Mouse (Mus musculus) CH12.LX (cell line): ENCODE measurements around the gene Rnase4.
A peak's percentile ranks its signal among the peaks of the same experiment; 100 is the strongest.
"Not testable (repeated sequence)": the region's sequence is repeated elsewhere in the genome, so short reads cannot be mapped to it uniquely, and the experiment has no call there.

Source experiments
- CHD1 ChIP-seq: IDR thresholded peaks from 2 replicates; pipeline ENCODE4 v1.6.1; 2012; ENCODE audit warnings: low read depth, low read length, improper control_type of control experiment, inconsistent platforms
- CTCF ChIP-seq, 2 experiments: IDR thresholded peaks in 1 of 2; conservative IDR thresholded peaks in 1 of 2; 2 replicates each; pipeline ENCODE4 v1.5.1; 2011 to 2012; ENCODE audit warnings: low read depth in 2 of 2, low read length in 2 of 2, improper control_type of control experiment in 1 of 2, inconsistent platforms in 1 of 2, mild to moderate bottlenecking in 1 of 2, moderate library complexity in 1 of 2
- MAFK ChIP-seq: IDR thresholded peaks from 2 replicates; pipeline ENCODE4 v1.6.1; 2011; ENCODE audit warnings: low read length, improper control_type of control experiment; ENCODE audit not compliant: insufficient replicate concordance
- UBTF ChIP-seq: IDR thresholded peaks from 2 replicates; pipeline ENCODE4 v1.6.1; 2012; ENCODE audit warnings: low read depth, mild to moderate bottlenecking, inconsistent platforms, low read length, improper control_type of control experiment, moderate library complexity

DNA sequence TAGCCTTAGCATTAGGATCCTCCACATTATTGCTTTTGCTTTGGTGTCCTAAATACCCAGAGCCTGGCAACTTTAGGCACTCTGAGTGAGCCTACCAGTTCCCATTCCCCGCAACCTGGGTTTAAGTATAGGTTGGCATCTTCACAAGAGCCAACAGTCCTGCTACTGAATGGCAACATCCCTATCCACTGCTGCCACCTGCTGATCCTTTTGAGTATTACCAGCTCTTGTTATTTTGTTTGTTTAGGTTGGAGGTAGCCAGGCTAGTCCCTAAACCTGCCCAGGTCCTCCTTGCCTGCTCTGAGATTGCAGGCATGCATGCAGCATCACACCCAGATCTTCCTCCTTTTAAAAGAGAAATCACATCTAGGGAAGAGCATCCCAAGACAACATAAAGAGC, 7.4 kb downstream of the Rnase4 start:
- TF ChIP-seq UBTF, CHD1, MAFK: not testable (repeated sequence)
- peak; percentile 50 to 76; a peak in 3 of 4 replicates for TF ChIP-seq CTCF (conservative IDR thresholded peaks at IDR 0.05 in 1 of 2, IDR thresholded peaks at IDR 0.05 in 1 of 2; ENCODE audit: low read depth in 2 of 2, low read length in 2 of 2)
